Mouse (Mus musculus) midbrain, embryonic 14.5 days (tissue): ENCODE results near the gene Foxp2. TPM values are rescaled to one million over a fixed set of nuclear protein-coding genes. Genes with fewer than 3 reads are reported as not detected.
A peak's percentile ranks its signal among the peaks of the same experiment; 100 is the strongest.

Experiments
- ATAC-seq: fragments of 200-750 bp; cut with Nextera tagmentation; 2 replicates; pipeline ENCODE4 v1.8.0; 2017; ENCODE audit warnings: moderate number of reproducible peaks, moderate library complexity; ENCODE audit not compliant: low FRiP score, low TSS enrichment
- DNase-seq: peaks from one replicate; pipeline ENCODE4 v3.0.0-alpha.2; 2015
- H3K27ac ChIP-seq: fragments of 300-500 bp; sonication (generic); replicated peaks from 2 replicates; pipeline ENCODE4 v1.5.1; 2014; ENCODE audit warnings: mild to moderate bottlenecking, low read depth, low read length, moderate library complexity
- H3K27me3 ChIP-seq: fragments of 300-500 bp; sonication (generic); 2 replicates; pipeline ENCODE4 v1.6.1; 2014; ENCODE audit warnings: low read length, control low read depth, mixed read lengths; ENCODE audit not compliant: control insufficient read depth, insufficient read depth
- H3K36me3 ChIP-seq: fragments of 300-500 bp; sonication (generic); 2 replicates; pipeline ENCODE4 v1.6.1; 2014; ENCODE audit warnings: low read length, control low read depth; ENCODE audit not compliant: control insufficient read depth, insufficient read depth
- H3K4me1 ChIP-seq: fragments of 300-500 bp; sonication (generic); 2 replicates; pipeline ENCODE4 v1.6.1; 2014; ENCODE audit warnings: mild to moderate bottlenecking, antibody characterized with exemption, low read length, control low read depth; ENCODE audit not compliant: control insufficient read depth, insufficient read depth
- H3K4me2 ChIP-seq: fragments of 300-500 bp; sonication (generic); 2 replicates; pipeline ENCODE4 v1.6.1; 2014; ENCODE audit warnings: mild to moderate bottlenecking, low read length, moderate library complexity
- H3K4me3 ChIP-seq: fragments of 300-500 bp; sonication (generic); replicated peaks from 2 replicates; pipeline ENCODE4 v1.5.1; 2014; ENCODE audit warnings: low read depth, low read length
- H3K9ac ChIP-seq: fragments of 300-500 bp; sonication (generic); replicated peaks from 2 replicates; pipeline ENCODE4 v1.6.1; 2014; ENCODE audit warnings: mild to moderate bottlenecking, low read length, moderate library complexity
- H3K9me3 ChIP-seq: fragments of 300-500 bp; sonication (generic); 2 replicates; pipeline ENCODE4 v1.6.1; 2016; ENCODE audit warnings: low read length, control low read depth, mixed read lengths; ENCODE audit not compliant: control insufficient read depth
- WGBS: fragments of 180-500 bp; shearing (Covaris S2); extraction: QIAGEN DNeasy Blood & Tissue Kit; methylation state at CpG from one replicate; pipeline ENCODE4 v1.1.7; 2014; 5-methylcytosine and 5-hydroxymethylcytosine counted together
- polyA plus RNA-seq: library from polyadenylated mRNA; unstranded; fragments of >200 nt; fragmentation: Nextera tagmentation; extraction: Ambion mirVana; gene quantifications from 2 replicates; pipeline ENCODE4 v1.2.1, GENCODE M21; 2014

Foxp2 gene
- polyA plus RNA-seq, 1 experiment from 2014 or later = 106 TPM

DNA sequence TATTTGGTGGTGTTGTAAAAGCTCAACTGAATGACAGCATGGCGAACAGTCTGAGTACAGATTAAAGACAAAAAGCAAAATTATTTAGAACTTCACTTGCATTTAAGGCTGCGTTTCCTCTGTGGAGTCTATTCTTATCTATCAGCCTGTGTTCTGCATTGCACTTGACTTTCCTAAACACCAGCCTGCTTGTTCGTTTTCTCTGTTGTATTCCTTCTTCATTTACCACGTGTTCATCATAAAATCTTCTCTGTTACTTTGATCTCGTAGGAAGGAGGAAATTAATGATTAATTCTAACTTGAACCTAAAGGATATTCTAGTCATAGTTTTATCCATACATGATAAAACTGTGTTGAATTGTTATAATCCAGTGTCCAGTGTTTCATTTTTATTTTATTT lies 392.9 kb downstream of the Foxp2 start:
- no peaks in the 10 kb centered on the region for H3K4me1 ChIP-seq
- H3K36me3 ChIP-seq = no peaks in the 10 kb centered on the region
- DNase-seq (no peak), ATAC-seq (no peak)
- H3K27me3 ChIP-seq = no peaks in the 10 kb centered on the region
- no peak overlapping the region for H3K9ac ChIP-seq
- H3K4me2 ChIP-seq = no peak overlapping the region
- no peaks in the 10 kb centered on the region for H3K9me3 ChIP-seq
- no peak overlapping the region for H3K4me3 ChIP-seq
- WGBS = 82% methylated on average over 5 of the region's 5 CpGs
- no peak overlapping the region for H3K27ac ChIP-seq

- no peaks in the 10 kb centered on the region for H3K27me3 ChIP-seq
- ATAC-seq (no peak), DNase-seq (peak; percentile 30)
- H3K4me1 ChIP-seq = no peaks in the 10 kb centered on the region
- 38% methylated on average over 1 of the region's 1 CpGs for WGBS
- H3K27ac ChIP-seq = no peak overlapping the region
- H3K9ac ChIP-seq = no peak overlapping the region
- H3K4me3 ChIP-seq = no peak overlapping the region
- no peaks in the 10 kb centered on the region for H3K36me3 ChIP-seq
- H3K9me3 ChIP-seq = no peaks in the 10 kb centered on the region
- H3K4me2 ChIP-seq = no peak overlapping the region
Measured at GRCm38 (mm10) chr6:15299279-15299678, 398.1 kb downstream of the Foxp2 start.

DNA sequence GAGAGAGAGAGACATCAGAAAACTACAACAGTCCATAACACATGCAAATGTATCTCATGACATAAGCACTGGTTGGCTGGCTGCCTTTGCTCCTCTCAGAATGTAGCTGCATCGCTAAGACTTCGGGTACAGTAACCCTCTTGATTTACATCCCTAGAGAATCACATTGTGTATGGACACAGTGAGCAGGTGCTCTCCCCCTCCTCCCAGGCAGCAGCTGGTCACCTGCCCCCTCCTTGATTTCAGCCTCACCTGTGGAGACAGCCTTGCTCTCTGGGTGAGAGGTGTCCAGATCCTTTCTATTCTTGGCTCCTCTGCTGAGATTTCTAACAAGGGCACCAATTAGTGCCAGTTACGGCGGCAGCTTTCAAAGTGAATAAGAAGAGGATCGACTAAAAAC lies 409.5 kb downstream of the Foxp2 start:
- no peaks in the 10 kb centered on the region for H3K27me3 ChIP-seq
- H3K36me3 ChIP-seq = no peaks in the 10 kb centered on the region
- H3K9ac ChIP-seq = no peak overlapping the region
- no peak overlapping the region for H3K4me3 ChIP-seq
- ATAC-seq (peak; percentile 35; the same call in 1 of the 2 replicates), DNase-seq (peak; percentile 38)
- H3K27ac ChIP-seq = no peak overlapping the region
- H3K4me2 ChIP-seq = no peak overlapping the region
- 40% methylated on average over 5 of the region's 5 CpGs for WGBS
- H3K9me3 ChIP-seq = no peaks in the 10 kb centered on the region
- H3K4me1 ChIP-seq = no peaks in the 10 kb centered on the region

GRCm38 (mm10) chr6:15316948-15317347 lies 415.8 kb downstream of the Foxp2 start:
- H3K4me3 ChIP-seq = no peak overlapping the region
- no peak overlapping the region for H3K9ac ChIP-seq
- no peaks in the 10 kb centered on the region for H3K36me3 ChIP-seq
- no peak for DNase-seq
- no peak for ATAC-seq
- H3K4me2 ChIP-seq = no peak overlapping the region
- 90% methylated on average over 2 of the region's 2 CpGs for WGBS
- H3K9me3 ChIP-seq = no peaks in the 10 kb centered on the region
- H3K4me1 ChIP-seq = 0 out of 2 replicates have a peak, but pooled peaks cover 2% of the 10 kb centered on the region
- no peaks in the 10 kb centered on the region for H3K27me3 ChIP-seq
- no peak overlapping the region for H3K27ac ChIP-seq

DNA sequence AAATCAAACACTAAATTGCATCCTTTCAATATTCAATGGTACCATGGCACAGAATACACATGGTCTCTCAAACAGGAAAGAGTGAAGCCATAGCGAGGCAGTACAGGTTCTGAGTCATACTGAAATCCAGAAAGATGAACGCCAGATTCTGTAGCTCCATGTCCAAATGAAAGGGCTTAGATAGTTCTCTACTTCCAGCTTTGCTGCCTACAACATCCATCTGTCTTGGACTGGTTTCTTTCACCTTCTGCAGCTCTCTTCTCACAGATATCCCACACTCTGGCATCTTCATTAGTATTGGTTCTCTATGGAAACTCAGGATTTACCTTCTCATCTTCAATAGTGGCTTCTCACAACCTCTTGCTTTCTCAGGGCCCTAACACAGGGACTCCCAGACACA lies 417.2 kb downstream of the Foxp2 start:
- WGBS = 92% methylated on average over 2 of the region's 2 CpGs
- Histone ChIP-seq H3K4me2 (no peak overlapping the region), H3K27me3 (no peaks in the 10 kb centered on the region), H3K27ac (no peak overlapping the region), H3K4me3 (no peak overlapping the region), H3K36me3 (no peaks in the 10 kb centered on the region), H3K9ac (no peak overlapping the region), H3K4me1 (0 out of 2 replicates have a peak, but pooled peaks cover 2% of the 10 kb centered on the region), H3K9me3 (no peaks in the 10 kb centered on the region)
- ATAC-seq = no peak
- no peak for DNase-seq

GRCm38 (mm10) chr6:15321551-15321974 lies 420.4 kb downstream of the Foxp2 start:
- no peak overlapping the region for H3K4me3 ChIP-seq
- H3K9ac ChIP-seq = no peak overlapping the region
- no peaks in the 10 kb centered on the region for H3K36me3 ChIP-seq
- no peaks in the 10 kb centered on the region for H3K9me3 ChIP-seq
- no peak overlapping the region for H3K27ac ChIP-seq
- no peaks in the 10 kb centered on the region for H3K27me3 ChIP-seq
- 0 out of 2 replicates have a peak, but pooled peaks cover 2% of the 10 kb centered on the region for H3K4me1 ChIP-seq
- ATAC-seq (no peak), DNase-seq (peak; percentile 7)
- no peak overlapping the region for H3K4me2 ChIP-seq
- WGBS = 78% methylated on average over 2 of the region's 2 CpGs

DNA sequence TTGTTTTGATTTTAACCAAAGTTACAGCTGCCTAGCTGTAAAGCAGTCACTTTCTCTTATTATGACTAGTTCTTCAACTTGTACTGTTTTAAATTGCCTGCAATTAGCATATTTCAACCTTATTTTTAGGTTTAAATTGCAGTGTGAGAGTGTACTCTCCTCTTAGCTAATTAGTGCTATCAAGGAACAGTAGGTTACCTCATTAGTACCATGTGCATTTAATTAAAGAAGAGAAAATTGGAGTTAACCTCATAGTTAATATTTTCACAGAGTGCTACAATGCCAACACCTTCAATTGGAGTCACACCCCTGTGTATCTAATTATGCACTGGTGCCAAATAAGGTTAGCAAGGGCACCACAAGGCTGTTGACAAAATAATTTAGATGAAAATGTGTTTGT lies 421.9 kb downstream of the Foxp2 start:
- Histone ChIP-seq H3K4me2 (no peak overlapping the region), H3K4me1 (0 out of 2 replicates have a peak, but pooled peaks cover 2% of the 10 kb centered on the region), H3K27ac (no peak overlapping the region), H3K36me3 (no peaks in the 10 kb centered on the region), H3K9ac (no peak overlapping the region), H3K4me3 (no peak overlapping the region), H3K9me3 (no peaks in the 10 kb centered on the region), H3K27me3 (no peaks in the 10 kb centered on the region)
- ATAC-seq = no peak
- DNase-seq = no peak

- DNase-seq = peak; percentile 37
- no peak overlapping the region for H3K9ac ChIP-seq
- WGBS = 64% methylated on average over 3 of the region's 3 CpGs
- H3K27me3 ChIP-seq = no peaks in the 10 kb centered on the region
- H3K4me3 ChIP-seq = no peak overlapping the region
- H3K4me2 ChIP-seq = no peak overlapping the region
- no peaks in the 10 kb centered on the region for H3K36me3 ChIP-seq
- H3K27ac ChIP-seq = no peak overlapping the region
- H3K4me1 ChIP-seq = no peaks in the 10 kb centered on the region
- ATAC-seq = no peak
- no peaks in the 10 kb centered on the region for H3K9me3 ChIP-seq
Measured at GRCm38 (mm10) chr6:15347705-15348104, 446.6 kb downstream of the Foxp2 start.

DNA sequence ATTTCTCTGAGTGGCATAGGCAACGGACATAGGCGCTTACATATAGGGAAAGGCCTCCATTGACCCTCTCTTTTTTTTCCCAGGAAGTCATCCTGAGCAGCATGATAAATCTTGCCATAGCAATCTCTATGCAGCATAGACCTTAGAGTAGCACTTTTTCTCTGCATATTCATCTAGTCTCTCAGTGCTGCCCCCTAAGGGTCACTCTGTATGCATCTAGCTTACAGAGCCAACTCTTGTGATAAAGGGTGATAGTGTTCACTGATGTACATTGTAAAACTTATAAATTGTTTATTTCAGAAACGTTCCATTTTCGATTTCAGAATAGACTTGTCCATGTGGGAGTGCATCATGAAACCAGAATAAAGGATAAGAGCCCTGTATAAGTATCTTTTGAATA lies 454.7 kb downstream of the Foxp2 start:
- ATAC-seq = no peak

More for the DNA sequence above, 454.7 kb downstream of the Foxp2 start:
- H3K9me3 ChIP-seq = no peaks in the 10 kb centered on the region
- H3K27me3 ChIP-seq = no peaks in the 10 kb centered on the region
- no peak overlapping the region for H3K4me3 ChIP-seq
- no peaks in the 10 kb centered on the region for H3K4me1 ChIP-seq
- H3K9ac ChIP-seq = no peak overlapping the region
- no peaks in the 10 kb centered on the region for H3K36me3 ChIP-seq
- H3K4me2 ChIP-seq = no peak overlapping the region
- WGBS = 82% methylated on average over 4 of the region's 4 CpGs
- no peak for DNase-seq
- H3K27ac ChIP-seq = no peak overlapping the region
